Mouse (Mus musculus) stomach, postnatal 0 days (tissue): ENCODE measurements at regions not wholly inside any gene's neighbourhood (a gene's known extent, or its start where the extent isn't known, plus 50 kb on each side); places are given as distances from the start of the nearest gene placed in this dataset.

ENCODE experiments used
- CTCF ChIP-seq: IDR thresholded peaks from 2 replicates; pipeline ENCODE4 v1.5.1; 2016; ENCODE audit warnings: antibody characterized with exemption, low read depth, mild to moderate bottlenecking, moderate library complexity
- EP300 ChIP-seq: optimal IDR thresholded peaks from 2 replicates; pipeline ENCODE3; 2016; ENCODE audit warnings: antibody characterized with exemption

DNA sequence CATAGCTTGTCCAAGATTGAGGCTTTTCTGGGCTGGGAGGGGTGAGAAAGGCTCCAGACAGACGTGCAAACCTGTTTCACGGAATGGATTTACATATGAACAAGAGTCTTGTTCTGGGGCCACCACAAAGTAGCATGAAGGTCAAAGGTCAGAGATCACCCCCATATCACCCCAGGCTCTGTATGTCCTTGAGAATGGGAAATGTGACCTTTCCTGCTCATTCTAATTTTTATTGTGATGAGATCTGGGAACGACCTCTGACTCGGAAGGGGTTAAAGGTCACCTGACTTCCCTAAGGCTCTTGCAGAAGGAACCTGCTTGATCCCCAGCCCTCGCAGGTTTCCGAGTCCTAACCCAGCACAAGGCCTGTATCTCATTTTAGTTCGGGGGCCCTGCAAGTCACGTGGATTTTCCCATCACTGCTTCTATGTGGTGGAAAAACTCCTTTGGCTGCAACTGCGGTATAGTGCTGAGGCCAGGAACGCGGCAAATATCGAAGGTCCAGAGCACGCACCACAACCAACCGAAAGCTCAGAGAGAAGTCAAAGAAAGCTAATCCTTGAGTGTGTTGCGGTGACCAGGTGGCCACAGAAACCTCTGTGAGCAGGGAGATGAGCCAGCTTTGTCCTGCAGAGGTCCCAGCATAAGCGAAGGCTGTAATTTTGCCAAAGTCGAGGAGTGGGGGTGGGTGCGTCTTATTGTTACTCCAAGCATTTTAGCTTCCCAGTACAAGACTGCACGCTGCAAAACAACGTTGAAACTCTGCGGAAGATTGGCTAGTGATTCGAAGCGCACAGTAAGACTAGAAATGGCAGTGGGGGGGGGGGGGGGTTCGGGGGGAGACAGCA is 166.1 kb upstream of the Gm3448 start:
- TF ChIP-seq CTCF (no peak), EP300 (no peak)
